Mouse (Mus musculus): ENCODE data around the gene Hils1. TPM values are rescaled to one million over a fixed set of nuclear protein-coding genes. Genes with fewer than 3 reads are reported as not detected.
A peak's percentile ranks its signal among the peaks of the same experiment; 100 is the strongest.

Hils1 gene
- polyA plus RNA-seq, 1 experiment from 2014 or later: not detected

DNA sequence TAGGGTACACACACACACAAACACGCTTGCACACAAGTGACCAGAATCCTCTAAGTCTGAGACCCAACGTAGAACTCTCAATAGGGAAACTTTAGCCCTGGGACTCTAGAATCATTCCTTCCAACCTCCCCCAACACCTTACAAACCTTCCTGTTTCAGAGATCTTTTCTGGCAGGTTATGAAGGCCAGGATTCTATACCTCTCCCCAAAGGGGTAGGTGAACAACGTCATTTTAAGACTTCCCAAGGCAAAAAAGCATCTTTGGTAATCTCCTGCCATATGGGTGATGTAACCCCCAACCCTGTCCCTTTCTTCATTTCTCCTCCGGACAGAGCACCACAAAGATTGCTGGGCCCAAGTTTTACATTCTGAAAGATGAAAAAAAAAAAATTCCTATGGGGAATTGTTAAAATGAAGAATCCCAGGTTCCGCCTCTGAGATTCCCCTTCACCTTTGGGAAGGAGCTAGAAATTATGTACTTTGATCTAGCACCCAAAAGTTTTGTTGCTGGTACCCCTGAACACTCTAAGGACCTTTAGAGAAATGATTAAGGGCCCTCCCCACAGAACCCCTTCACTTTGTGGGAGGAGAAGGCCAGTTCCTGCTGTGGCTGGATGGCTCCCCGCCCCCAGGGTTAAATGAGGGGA is 22.8 kb downstream of the Hils1 start:
- DNase-seq (ENCODE audit: low spot score) (no peak), ATAC-seq (replicated peaks; ENCODE audit: insufficient number of reproducible peaks, low FRiP score, low TSS enrichment, low read depth) (no peak)
- Histone ChIP-seq H3K27ac (replicated peaks; ENCODE audit: low read depth, low read length) (peak overlapping the region; percentile 89), H3K36me3 (replicated peaks; ENCODE audit: control insufficient read depth, insufficient read depth, low read depth, low read length) (no peaks in the 10 kb centered on the region), H3K27me3 (ENCODE audit: control insufficient read depth, insufficient read depth, low read length) (no peaks in the 10 kb centered on the region), H3K4me2 (ENCODE audit: low read depth, low read length) (peak overlapping the region; percentile 100), H3K9me3 (replicated peaks; ENCODE audit: control insufficient read depth, low read length) (no peaks in the 10 kb centered on the region), H3K4me1 (ENCODE audit: control insufficient read depth, insufficient read depth, low read length) (peaks cover 18% of the 10 kb centered on the region), H3K9ac (replicated peaks; ENCODE audit: low read length) (peak overlapping the region; percentile 93), H3K4me3 (ENCODE audit: low read depth, low read length) (peak overlapping the region; percentile 96)
- WGBS: 45% methylated on average over 6 of the region's 6 CpGs

DNA sequence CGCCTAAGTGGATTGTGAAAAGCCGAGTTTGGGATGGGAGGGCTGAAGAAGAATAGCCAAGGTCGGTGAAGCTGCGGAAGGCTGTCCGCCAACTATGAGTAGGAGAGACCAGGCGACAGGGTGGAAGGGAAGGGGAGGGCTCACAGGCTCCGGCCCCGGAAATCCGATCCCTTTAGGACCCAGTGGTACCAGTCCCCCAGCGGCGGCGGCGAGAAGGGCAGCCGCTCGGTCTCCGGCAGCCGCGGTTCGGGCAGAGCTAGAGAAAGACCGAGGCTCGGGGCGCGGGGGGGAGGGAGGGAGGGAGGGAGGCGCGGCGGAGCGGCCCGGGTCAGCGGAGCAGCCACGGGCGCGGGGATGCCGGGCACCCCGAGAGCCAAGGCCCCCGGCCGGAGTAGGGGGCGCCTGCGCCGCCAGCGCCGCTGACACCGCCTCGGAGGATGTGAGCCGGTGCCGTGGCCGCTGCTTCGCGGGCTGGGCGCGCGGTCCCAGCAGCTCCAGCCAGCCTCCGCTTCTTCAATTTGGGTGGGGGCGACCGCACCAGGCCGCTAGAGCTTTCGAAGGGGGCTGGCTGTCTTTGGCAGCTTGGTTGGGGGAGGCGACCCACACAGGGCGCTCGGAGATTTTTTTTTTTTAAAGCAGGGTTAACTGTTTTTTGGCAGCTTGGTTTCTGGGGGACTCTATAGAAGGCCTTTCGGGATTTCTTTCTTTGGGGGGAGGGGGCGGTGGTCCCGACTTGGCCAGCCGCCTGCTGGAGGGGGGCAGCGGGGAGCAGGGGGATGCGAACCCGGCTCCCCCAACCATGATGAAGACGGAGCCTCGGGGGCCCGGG is 23.6 kb downstream of the Hils1 start, which contains the start of gene Ppp1r9b:
TSS of gene Ppp1r9b (plus strand) at position 287 of the 829 bp plus-strand sequence.
- H3K27ac ChIP-seq (replicated peaks; ENCODE audit: low read depth, low read length): peak within 1 kb of the TSS; percentile 89
- H3K9me3 ChIP-seq (replicated peaks; ENCODE audit: control insufficient read depth, low read length): no peaks in the 10 kb centered on the region
- H3K4me3 ChIP-seq (ENCODE audit: low read depth, low read length): peak within 1 kb of the TSS; percentile 96
- H3K9ac ChIP-seq (replicated peaks; ENCODE audit: low read length): peak within 1 kb of the TSS; percentile 93
- no peaks in the 10 kb centered on the region for H3K36me3 ChIP-seq (replicated peaks; ENCODE audit: control insufficient read depth, insufficient read depth, low read depth, low read length)
- H3K4me2 ChIP-seq (ENCODE audit: low read depth, low read length): peak within 1 kb of the TSS; percentile 100
- under 1% methylated on average over 41 of the region's 69 CpGs for WGBS
- peak; percentile 92 for DNase-seq (ENCODE audit: low spot score)
- peaks cover 18% of the 10 kb centered on the region for H3K4me1 ChIP-seq (ENCODE audit: control insufficient read depth, insufficient read depth, low read length)
- ATAC-seq (replicated peaks; ENCODE audit: insufficient number of reproducible peaks, low FRiP score, low TSS enrichment, low read depth): peak; percentile 87
- no peaks in the 10 kb centered on the region for H3K27me3 ChIP-seq (ENCODE audit: control insufficient read depth, insufficient read depth, low read length)

DNA sequence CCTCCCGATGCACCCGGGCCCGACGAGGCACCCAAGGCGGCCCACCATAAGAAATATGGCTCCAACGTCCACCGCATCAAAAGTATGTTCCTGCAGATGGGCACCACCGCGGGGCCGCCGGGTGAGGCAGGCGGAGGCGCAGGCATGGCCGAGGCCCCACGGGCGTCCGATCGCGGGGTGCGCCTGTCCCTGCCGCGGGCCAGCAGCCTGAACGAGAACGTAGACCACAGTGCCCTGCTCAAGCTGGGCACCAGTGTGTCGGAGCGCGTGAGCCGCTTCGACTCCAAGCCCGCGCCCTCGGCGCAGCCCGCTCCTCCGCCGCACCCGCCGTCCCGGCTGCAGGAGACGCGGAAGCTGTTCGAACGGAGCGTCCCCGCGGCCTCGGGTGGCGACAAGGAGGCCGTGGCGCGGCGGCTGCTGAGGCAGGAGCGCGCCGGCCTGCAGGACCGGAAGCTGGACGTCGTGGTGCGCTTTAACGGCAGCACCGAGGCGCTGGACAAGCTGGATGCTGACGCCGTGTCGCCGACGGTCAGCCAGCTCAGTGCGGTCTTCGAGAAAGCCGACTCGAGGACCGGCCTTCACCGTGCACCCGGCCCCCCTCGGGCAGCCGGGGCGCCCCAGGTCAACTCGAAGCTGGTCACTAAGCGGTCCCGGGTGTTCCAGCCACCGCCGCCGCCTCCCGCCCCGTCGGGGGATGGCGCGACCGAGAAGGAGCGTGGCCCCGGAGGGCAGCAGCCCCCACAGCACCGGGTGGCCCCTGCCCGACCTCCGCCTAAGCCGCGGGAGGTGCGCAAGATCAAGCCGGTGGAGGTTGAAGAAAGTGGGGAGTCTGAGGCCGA is 24.5 kb downstream of the Hils1 start:
- peaks cover 18% of the 10 kb centered on the region for H3K4me1 ChIP-seq (ENCODE audit: control insufficient read depth, insufficient read depth, low read length)
- H3K36me3 ChIP-seq (replicated peaks; ENCODE audit: control insufficient read depth, insufficient read depth, low read depth, low read length): peaks cover 3% of the 10 kb centered on the region
- WGBS: under 1% methylated on average over 99 of the region's 99 CpGs
- DNase-seq (ENCODE audit: low spot score): peak; percentile 46
- no peaks in the 10 kb centered on the region for H3K9me3 ChIP-seq (replicated peaks; ENCODE audit: control insufficient read depth, low read length)
- H3K4me2 ChIP-seq (ENCODE audit: low read depth, low read length): peak overlapping the region; percentile 100
- H3K27ac ChIP-seq (replicated peaks; ENCODE audit: low read depth, low read length): peak overlapping the region; percentile 89; the same call in 1 of the 2 replicates
- H3K27me3 ChIP-seq (ENCODE audit: control insufficient read depth, insufficient read depth, low read length): no peaks in the 10 kb centered on the region
- ATAC-seq (replicated peaks; ENCODE audit: insufficient number of reproducible peaks, low FRiP score, low TSS enrichment, low read depth): no peak
- peak overlapping the region; percentile 93 for H3K9ac ChIP-seq (replicated peaks; ENCODE audit: low read length)
- peak overlapping the region; percentile 96 for H3K4me3 ChIP-seq (ENCODE audit: low read depth, low read length)

- peak overlapping the region; percentile 93 for H3K9ac ChIP-seq (replicated peaks; ENCODE audit: low read length)
- under 1% methylated on average over 20 of the region's 20 CpGs for WGBS
- H3K27ac ChIP-seq (replicated peaks; ENCODE audit: low read depth, low read length): no peak overlapping the region
- H3K36me3 ChIP-seq (replicated peaks; ENCODE audit: control insufficient read depth, insufficient read depth, low read depth, low read length): peaks cover 5% of the 10 kb centered on the region
- H3K4me2 ChIP-seq (ENCODE audit: low read depth, low read length): peak overlapping the region; percentile 100
- ATAC-seq (replicated peaks; ENCODE audit: insufficient number of reproducible peaks, low FRiP score, low TSS enrichment, low read depth) (no peak), DNase-seq (ENCODE audit: low spot score) (no peak)
- H3K27me3 ChIP-seq (ENCODE audit: control insufficient read depth, insufficient read depth, low read length): no peaks in the 10 kb centered on the region
- peaks cover 18% of the 10 kb centered on the region for H3K4me1 ChIP-seq (ENCODE audit: control insufficient read depth, insufficient read depth, low read length)
- H3K9me3 ChIP-seq (replicated peaks; ENCODE audit: control insufficient read depth, low read length): no peaks in the 10 kb centered on the region
- H3K4me3 ChIP-seq (ENCODE audit: low read depth, low read length): peak overlapping the region; percentile 96
These were observed 25.0 kb downstream of the Hils1 start for GRCm38 (mm10) chr11:94992480-94992753.

DNA sequence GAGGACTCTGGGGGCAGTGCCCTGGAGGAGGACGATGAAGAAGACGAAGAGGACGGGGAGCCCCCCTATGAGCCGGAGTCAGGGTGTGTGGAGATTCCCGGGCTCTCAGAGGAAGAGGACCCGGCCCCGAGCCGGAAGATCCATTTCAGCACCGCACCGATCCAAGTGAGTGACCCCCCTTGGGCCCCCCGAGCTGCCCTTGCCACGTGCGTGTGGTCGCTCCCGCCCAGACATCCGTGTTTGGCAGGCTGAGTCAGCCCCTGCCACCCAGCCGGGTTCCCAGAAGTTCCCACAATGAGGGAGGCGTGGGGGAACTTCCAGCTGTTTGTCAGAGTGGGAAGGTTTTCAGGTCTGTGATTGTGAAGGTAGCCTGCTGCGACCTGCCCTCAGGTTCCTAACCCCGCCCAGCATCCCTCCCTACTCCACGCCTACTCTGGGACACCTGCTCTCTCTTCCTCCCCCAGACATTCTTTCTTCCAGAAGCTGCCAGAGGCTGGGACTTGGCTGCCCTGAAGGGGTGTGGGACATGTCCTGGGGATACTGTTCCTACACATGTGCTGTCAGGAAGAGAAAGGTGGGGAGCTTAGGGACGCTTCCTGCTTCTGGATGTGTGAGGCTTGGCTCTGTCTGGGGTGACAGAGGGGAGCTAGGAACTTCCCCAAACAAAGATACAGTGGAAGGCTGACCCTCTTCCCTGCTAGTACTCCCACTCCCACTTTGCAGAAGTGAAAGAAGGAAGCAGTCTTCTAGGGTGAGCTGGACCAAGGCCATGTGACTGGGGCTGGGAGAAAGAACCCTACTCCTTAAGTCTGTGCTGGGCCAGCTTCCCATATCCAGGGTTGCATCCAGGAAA is 25.6 kb downstream of the Hils1 start:
- WGBS: 3% methylated on average over 22 of the region's 22 CpGs
- Histone ChIP-seq H3K27me3 (ENCODE audit: control insufficient read depth, insufficient read depth, low read length) (no peaks in the 10 kb centered on the region), H3K36me3 (replicated peaks; ENCODE audit: control insufficient read depth, insufficient read depth, low read depth, low read length) (peaks cover 8% of the 10 kb centered on the region), H3K4me1 (ENCODE audit: control insufficient read depth, insufficient read depth, low read length) (peaks cover 18% of the 10 kb centered on the region), H3K27ac (replicated peaks; ENCODE audit: low read depth, low read length) (no peak overlapping the region), H3K4me2 (ENCODE audit: low read depth, low read length) (peak overlapping the region; percentile 100), H3K9me3 (replicated peaks; ENCODE audit: control insufficient read depth, low read length) (no peaks in the 10 kb centered on the region), H3K9ac (replicated peaks; ENCODE audit: low read length) (peak overlapping the region; percentile 93), H3K4me3 (ENCODE audit: low read depth, low read length) (peak overlapping the region; percentile 96)
- DNase-seq (ENCODE audit: low spot score) (peak; percentile 44), ATAC-seq (replicated peaks; ENCODE audit: insufficient number of reproducible peaks, low FRiP score, low TSS enrichment, low read depth) (no peak)

- peak overlapping the region; percentile 96 for H3K4me3 ChIP-seq (ENCODE audit: low read depth, low read length)
- WGBS: 54% methylated on average over 10 of the region's 10 CpGs
- H3K9me3 ChIP-seq (replicated peaks; ENCODE audit: control insufficient read depth, low read length): no peaks in the 10 kb centered on the region
- peak overlapping the region; percentile 100 for H3K4me2 ChIP-seq (ENCODE audit: low read depth, low read length)
- ATAC-seq (replicated peaks; ENCODE audit: insufficient number of reproducible peaks, low FRiP score, low TSS enrichment, low read depth): no peak
- H3K4me1 ChIP-seq (ENCODE audit: control insufficient read depth, insufficient read depth, low read length): peaks cover 13% of the 10 kb centered on the region
- no peaks in the 10 kb centered on the region for H3K27me3 ChIP-seq (ENCODE audit: control insufficient read depth, insufficient read depth, low read length)
- DNase-seq (ENCODE audit: low spot score): no peak
- peaks cover 11% of the 10 kb centered on the region for H3K36me3 ChIP-seq (replicated peaks; ENCODE audit: control insufficient read depth, insufficient read depth, low read depth, low read length)
- H3K9ac ChIP-seq (replicated peaks; ENCODE audit: low read length): peak overlapping the region; percentile 93
- H3K27ac ChIP-seq (replicated peaks; ENCODE audit: low read depth, low read length): no peak overlapping the region
These were observed 26.9 kb downstream of the Hils1 start for GRCm38 (mm10) chr11:94994208-94994814.
